Mouse (Mus musculus): Measurements from ENCODE around the gene F8a. TPM values are rescaled to one million over a fixed set of nuclear protein-coding genes. Genes with fewer than 3 reads are reported as not detected.
"Not testable (repeated sequence)": the region's sequence is repeated elsewhere in the genome, so short reads cannot be mapped to it uniquely, and the experiment has no call there.

F8a gene
- 7.5 and 9.2 TPM in 2 replicates for polyA plus RNA-seq (2014; fragmentation: Nextera tagmentation; extraction: Ambion mirVana)

- no peaks in the 10 kb centered on the region for H3K9me3 ChIP-seq (ENCODE audit: control insufficient read depth, low read length)
- H3K4me1 ChIP-seq (ENCODE audit: control insufficient read depth, insufficient read depth, low read length): no peaks in the 10 kb centered on the region
- ATAC-seq (ENCODE audit: insufficient number of reproducible peaks, low FRiP score, low TSS enrichment, low read depth) (peak; percentile 91), DNase-seq (ENCODE audit: low spot score) (peak; percentile 79)
- no peaks in the 10 kb centered on the region for H3K36me3 ChIP-seq (ENCODE audit: control insufficient read depth, insufficient read depth, low read length)
- peak within 1 kb of the TSS; percentile 55 for H3K4me3 ChIP-seq (ENCODE audit: low read depth, low read length)
- peak within 1 kb of the TSS; percentile 42; the same call in 1 of the 2 replicates for H3K27ac ChIP-seq (replicated peaks; ENCODE audit: low read depth, low read length)
- H3K27me3 ChIP-seq (ENCODE audit: control insufficient read depth, insufficient read depth, low read length): peaks cover 8% of the 10 kb centered on the region; the same call in 1 of the 2 replicates
- WGBS: 17% methylated on average over 31 of the region's 39 CpGs
- peak within 1 kb of the TSS; percentile 68 for H3K9ac ChIP-seq (ENCODE audit: low read length)
- H3K4me2 ChIP-seq (ENCODE audit: low read depth, severe bottlenecking): peak within 1 kb of the TSS; percentile 69
Measured at GRCm38 (mm10) chrX:73227914-73228605, at the start of gene F8a. F8a (plus strand) TSS chrX:73228291.

- not testable (repeated sequence) for H3K4me2 ChIP-seq (ENCODE audit: low read depth, severe bottlenecking); H3K4me1 ChIP-seq (ENCODE audit: control insufficient read depth, insufficient read depth, low read length); DNase-seq (ENCODE audit: low spot score); ATAC-seq (ENCODE audit: insufficient number of reproducible peaks, low FRiP score, low TSS enrichment, low read depth); H3K27me3 ChIP-seq (ENCODE audit: control insufficient read depth, insufficient read depth, low read length); H3K4me3 ChIP-seq (ENCODE audit: low read depth, low read length); H3K36me3 ChIP-seq (ENCODE audit: control insufficient read depth, insufficient read depth, low read length); H3K9ac ChIP-seq (ENCODE audit: low read length); H3K27ac ChIP-seq (replicated peaks; ENCODE audit: low read depth, low read length); H3K9me3 ChIP-seq (ENCODE audit: control insufficient read depth, low read length)
- 76% methylated on average over 9 of the region's 12 CpGs for WGBS
Measured at GRCm38 (mm10) chrX:73191934-73192333, 36.2 kb upstream of the F8a start, which contains the start of gene Xlr3b. Xlr3b (plus strand) TSS chrX:73192207.

GRCm38 (mm10) chrX:73213819-73214564 is 14.1 kb upstream of the F8a start, which contains the start of gene Xlr4b:
Xlr4b (plus strand) TSS chrX:73214333.
- not testable (repeated sequence) for H3K4me1 ChIP-seq (ENCODE audit: control insufficient read depth, insufficient read depth, low read length); H3K9ac ChIP-seq (ENCODE audit: low read length); H3K27ac ChIP-seq (replicated peaks; ENCODE audit: low read depth, low read length); H3K4me3 ChIP-seq (ENCODE audit: low read depth, low read length); H3K36me3 ChIP-seq (ENCODE audit: control insufficient read depth, insufficient read depth, low read length); H3K4me2 ChIP-seq (ENCODE audit: low read depth, severe bottlenecking); ATAC-seq (ENCODE audit: insufficient number of reproducible peaks, low FRiP score, low TSS enrichment, low read depth); DNase-seq (ENCODE audit: low spot score); H3K9me3 ChIP-seq (ENCODE audit: control insufficient read depth, low read length); H3K27me3 ChIP-seq (ENCODE audit: control insufficient read depth, insufficient read depth, low read length)
- WGBS: 81% methylated on average over 12 of the region's 19 CpGs

GRCm38 (mm10) chrX:73225365-73225764 is 2.7 kb upstream of the F8a start:
- H3K9ac ChIP-seq (ENCODE audit: low read length): no peak overlapping the region
- no peaks in the 10 kb centered on the region for H3K36me3 ChIP-seq (ENCODE audit: control insufficient read depth, insufficient read depth, low read length)
- ATAC-seq (ENCODE audit: insufficient number of reproducible peaks, low FRiP score, low TSS enrichment, low read depth): no peak
- no peak overlapping the region for H3K27ac ChIP-seq (replicated peaks; ENCODE audit: low read depth, low read length)
- no peak overlapping the region for H3K4me2 ChIP-seq (ENCODE audit: low read depth, severe bottlenecking)
- WGBS: 50% methylated on average over 1 of the region's 1 CpGs
- H3K27me3 ChIP-seq (ENCODE audit: control insufficient read depth, insufficient read depth, low read length): peaks cover 8% of the 10 kb centered on the region; the same call in 1 of the 2 replicates
- no peaks in the 10 kb centered on the region for H3K4me1 ChIP-seq (ENCODE audit: control insufficient read depth, insufficient read depth, low read length)
- H3K9me3 ChIP-seq (ENCODE audit: control insufficient read depth, low read length): no peaks in the 10 kb centered on the region
- DNase-seq (ENCODE audit: low spot score): no peak
- H3K4me3 ChIP-seq (ENCODE audit: low read depth, low read length): no peak overlapping the region

- Histone ChIP-seq H3K4me2 (ENCODE audit: low read depth, severe bottlenecking) (peak overlapping the region; percentile 69), H3K27ac (replicated peaks; ENCODE audit: low read depth, low read length) (peak overlapping the region; percentile 42; the same call in 1 of the 2 replicates), H3K36me3 (ENCODE audit: control insufficient read depth, insufficient read depth, low read length) (no peaks in the 10 kb centered on the region), H3K4me1 (ENCODE audit: control insufficient read depth, insufficient read depth, low read length) (no peaks in the 10 kb centered on the region), H3K9ac (ENCODE audit: low read length) (peak overlapping the region; percentile 68), H3K9me3 (ENCODE audit: control insufficient read depth, low read length) (no peaks in the 10 kb centered on the region), H3K27me3 (ENCODE audit: control insufficient read depth, insufficient read depth, low read length) (peaks cover 8% of the 10 kb centered on the region; the same call in 1 of the 2 replicates), H3K4me3 (ENCODE audit: low read depth, low read length) (peak overlapping the region; percentile 55)
- WGBS: 12% methylated on average over 48 of the region's 51 CpGs
- peak; percentile 65 for ATAC-seq (ENCODE audit: insufficient number of reproducible peaks, low FRiP score, low TSS enrichment, low read depth)
- peak; percentile 48 for DNase-seq (ENCODE audit: low spot score)
Measured at GRCm38 (mm10) chrX:73228606-73229214, 619 bp downstream of the F8a start.

GRCm38 (mm10) chrX:73229288-73229687 is 1.2 kb downstream of the F8a start:
- Histone ChIP-seq H3K9me3 (ENCODE audit: control insufficient read depth, low read length) (no peaks in the 10 kb centered on the region), H3K9ac (ENCODE audit: low read length) (no peak overlapping the region), H3K4me3 (ENCODE audit: low read depth, low read length) (peak overlapping the region; percentile 55), H3K27ac (replicated peaks; ENCODE audit: low read depth, low read length) (no peak overlapping the region), H3K4me2 (ENCODE audit: low read depth, severe bottlenecking) (peak overlapping the region; percentile 69), H3K27me3 (ENCODE audit: control insufficient read depth, insufficient read depth, low read length) (peaks cover 8% of the 10 kb centered on the region; the same call in 1 of the 2 replicates), H3K4me1 (ENCODE audit: control insufficient read depth, insufficient read depth, low read length) (no peaks in the 10 kb centered on the region), H3K36me3 (ENCODE audit: control insufficient read depth, insufficient read depth, low read length) (no peaks in the 10 kb centered on the region)
- DNase-seq (ENCODE audit: low spot score) (no peak), ATAC-seq (ENCODE audit: insufficient number of reproducible peaks, low FRiP score, low TSS enrichment, low read depth) (no peak)
- WGBS: 43% methylated on average over 3 of the region's 3 CpGs

- H3K4me2 ChIP-seq (ENCODE audit: low read depth, severe bottlenecking); ATAC-seq (ENCODE audit: insufficient number of reproducible peaks, low FRiP score, low TSS enrichment, low read depth): not testable (repeated sequence)
Measured at GRCm38 (mm10) chrX:73242821-73243325, 14.8 kb downstream of the F8a start, which contains the start of gene Xlr4c. Xlr4c (minus strand) TSS chrX:73243130.

GRCm38 (mm10) chrX:73262428-73262827 is 34.3 kb downstream of the F8a start:
- 84% methylated on average over 1 of the region's 2 CpGs for WGBS
- DNase-seq (ENCODE audit: low spot score); H3K4me2 ChIP-seq (ENCODE audit: low read depth, severe bottlenecking); H3K4me1 ChIP-seq (ENCODE audit: control insufficient read depth, insufficient read depth, low read length); H3K36me3 ChIP-seq (ENCODE audit: control insufficient read depth, insufficient read depth, low read length); H3K27ac ChIP-seq (replicated peaks; ENCODE audit: low read depth, low read length); H3K4me3 ChIP-seq (ENCODE audit: low read depth, low read length); ATAC-seq (ENCODE audit: insufficient number of reproducible peaks, low FRiP score, low TSS enrichment, low read depth); H3K27me3 ChIP-seq (ENCODE audit: control insufficient read depth, insufficient read depth, low read length); H3K9ac ChIP-seq (ENCODE audit: low read length); H3K9me3 ChIP-seq (ENCODE audit: control insufficient read depth, low read length): not testable (repeated sequence)

More at GRCm38 (mm10) chrX:73242821-73243325, 14.8 kb downstream of the F8a start, which contains the start of gene Xlr4c:
- not testable (repeated sequence) for DNase-seq (ENCODE audit: low spot score); H3K27ac ChIP-seq (replicated peaks; ENCODE audit: low read depth, low read length); H3K9ac ChIP-seq (ENCODE audit: low read length); H3K4me1 ChIP-seq (ENCODE audit: control insufficient read depth, insufficient read depth, low read length); H3K27me3 ChIP-seq (ENCODE audit: control insufficient read depth, insufficient read depth, low read length); H3K36me3 ChIP-seq (ENCODE audit: control insufficient read depth, insufficient read depth, low read length); H3K9me3 ChIP-seq (ENCODE audit: control insufficient read depth, low read length); H3K4me3 ChIP-seq (ENCODE audit: low read depth, low read length)
- 87% methylated on average over 12 of the region's 14 CpGs for WGBS

All from limb, embryonic 11.5 days (tissue).